Mouse (Mus musculus) adrenal gland, adult (tissue): ENCODE measurements around the gene Chrna1.

Experiments
- DNase-seq, 2 experiments: peaks; one replicate each; pipeline ENCODE4 v3.0.0; 2022 to 2023; ENCODE audit warnings: low spot score in 1 of 2; ENCODE audit not compliant: inconsistent age in 2 of 2

Chrna1 gene

GRCm38 (mm10) chr2:73580166-73580565, at the start of gene Chrna1:
Chrna1 (minus strand) TSS chr2:73580338.
- no peak for DNase-seq

- no peak for DNase-seq
Observed at GRCm38 (mm10) chr2:73618486-73619052, 38.4 kb upstream of the Chrna1 start.

GRCm38 (mm10) chr2:73616434-73617057, 36.4 kb upstream of the Chrna1 start:
- DNase-seq, result no peak

DNA sequence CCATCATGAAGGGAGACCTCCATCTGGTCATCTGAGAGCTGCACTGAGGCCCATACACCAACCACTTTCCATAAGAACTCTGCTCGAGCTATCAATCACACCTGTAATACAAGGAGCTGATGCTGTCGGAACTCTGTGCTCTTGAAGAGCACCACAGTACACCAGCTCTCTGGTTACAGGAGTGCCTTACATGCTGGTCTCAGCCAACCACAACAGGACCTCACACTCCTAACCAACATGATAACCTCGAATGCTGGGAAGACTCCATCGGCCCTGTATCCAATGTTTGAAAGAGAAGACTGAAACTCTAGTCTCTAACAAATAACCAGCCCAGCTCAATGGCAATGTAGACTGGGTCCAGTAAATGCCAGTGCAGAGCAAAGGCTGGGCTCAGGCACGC, 35.3 kb upstream of the Chrna1 start:
- DNase-seq, result no peak

DNA sequence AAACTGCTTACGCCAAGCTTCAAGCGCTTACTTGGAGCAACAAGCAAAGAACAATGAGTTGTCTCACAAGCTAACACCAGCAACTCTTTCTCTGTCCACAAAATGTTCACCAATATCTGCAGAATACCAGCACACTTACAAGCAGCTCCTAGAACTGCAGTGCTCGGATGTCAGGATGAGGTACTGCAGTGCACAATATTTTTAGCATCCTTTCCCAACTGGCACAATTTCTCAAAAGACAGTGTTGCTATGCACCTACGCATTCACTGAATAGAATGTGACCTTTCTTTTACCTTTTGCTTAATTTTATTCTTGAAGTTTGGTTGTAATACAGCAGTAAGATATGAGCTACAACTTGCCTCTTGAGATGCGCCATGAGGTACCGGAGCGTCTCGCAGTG, 34.2 kb upstream of the Chrna1 start:
- DNase-seq, result no peak

DNA sequence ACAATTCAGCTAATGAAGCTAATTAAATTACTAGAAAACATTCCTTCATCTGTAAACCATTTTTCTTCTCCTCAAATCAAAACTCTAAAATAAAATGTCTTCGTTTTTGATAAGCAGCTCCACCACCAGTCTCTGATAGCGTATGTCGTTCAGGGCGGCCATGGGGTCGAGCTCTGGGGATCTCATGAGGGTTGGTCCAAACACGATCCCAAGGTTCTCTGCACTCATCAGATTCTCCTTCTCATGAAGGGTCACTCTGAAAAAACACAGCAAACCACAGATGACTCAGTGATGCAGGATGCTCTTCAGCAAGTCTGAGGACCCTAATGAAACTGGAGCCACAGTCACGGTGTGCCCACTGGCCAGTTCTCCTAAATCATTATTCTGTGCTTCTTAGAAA, 32.8 kb upstream of the Chrna1 start:
- DNase-seq, result no peak

DNA sequence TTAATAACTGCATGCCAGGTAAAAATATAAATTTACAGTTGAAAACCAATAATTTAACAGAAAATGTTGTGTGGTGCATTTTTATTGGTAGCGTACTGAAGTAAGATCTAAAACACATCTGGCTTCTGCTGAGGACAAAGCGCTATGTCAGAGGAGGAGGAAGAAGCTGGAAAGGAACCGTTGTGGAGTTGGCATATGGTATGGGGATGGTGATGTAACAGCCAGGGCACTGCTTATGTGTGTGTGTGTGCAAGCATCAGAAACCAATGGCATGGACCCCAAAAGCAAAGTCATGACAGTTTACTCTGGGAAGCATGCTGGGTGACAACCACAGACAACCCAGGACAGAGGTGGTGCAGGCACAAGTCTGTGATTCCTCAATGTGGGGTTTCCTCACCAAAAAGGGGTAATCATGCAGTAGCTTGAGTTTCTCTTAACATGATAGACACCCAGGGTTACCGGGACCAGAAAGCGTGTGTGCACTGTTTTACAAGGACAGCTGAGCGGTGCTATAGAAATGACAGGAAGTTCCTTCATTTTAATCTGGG, 32.3 kb upstream of the Chrna1 start:
- DNase-seq, result no peak

- peak in 1 of 2 experiments; percentile 49 for DNase-seq
Observed at GRCm38 (mm10) chr2:73611798-73612197, 31.7 kb upstream of the Chrna1 start.

DNA sequence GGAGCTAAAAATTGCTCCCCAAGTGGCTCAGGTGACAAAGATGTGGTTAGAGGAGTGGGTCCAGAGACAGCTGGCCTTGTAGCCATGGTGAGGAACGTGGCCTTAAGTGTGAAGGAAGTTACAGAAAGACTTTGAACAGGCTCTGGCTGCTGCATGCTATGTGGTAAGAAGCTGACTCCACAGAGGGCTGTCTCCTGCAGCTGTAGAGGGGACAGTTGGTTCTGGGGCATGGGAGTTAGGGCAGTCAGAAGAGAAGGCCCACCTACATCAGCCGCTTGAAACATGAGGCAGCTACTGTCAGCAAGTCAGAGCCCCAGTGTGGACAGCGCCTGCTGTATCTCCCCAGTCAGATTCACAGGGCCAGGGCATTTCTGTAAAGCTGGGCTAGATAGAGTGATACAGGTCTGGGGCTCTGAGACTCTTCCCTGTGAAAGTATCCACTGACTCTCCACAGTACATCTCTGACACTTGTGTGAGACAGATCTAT, 29.6 kb upstream of the Chrna1 start:
- no peak for DNase-seq

- peak; percentile 78 to 88 for DNase-seq
Observed at GRCm38 (mm10) chr2:73609067-73609723, 29.1 kb upstream of the Chrna1 start.

- DNase-seq, result no peak
Observed at GRCm38 (mm10) chr2:73608391-73608790, 28.3 kb upstream of the Chrna1 start.

DNA sequence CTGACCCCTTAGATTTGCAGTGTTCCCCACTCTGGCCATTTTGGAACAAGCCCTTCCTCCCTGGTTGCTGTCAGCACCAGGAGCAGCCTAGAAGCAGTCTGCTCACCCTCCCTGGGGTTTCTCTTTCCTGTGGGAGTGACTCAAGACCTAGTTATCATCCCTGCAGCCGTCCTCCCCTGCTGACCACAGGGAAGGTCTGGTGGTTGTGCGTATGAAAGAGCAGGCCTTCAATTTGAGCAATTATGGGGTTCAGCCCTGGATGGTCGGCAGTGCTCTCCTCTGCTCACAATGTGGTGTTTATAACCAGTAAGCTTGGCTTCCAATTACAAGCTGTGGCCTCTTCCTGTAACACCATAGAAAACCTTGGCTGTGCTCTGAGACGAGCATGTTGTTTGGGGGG, 27.5 kb upstream of the Chrna1 start:
- DNase-seq, result peak in 1 of 2 experiments; percentile 52

GRCm38 (mm10) chr2:73607146-73607545, 27.0 kb upstream of the Chrna1 start:
- no peak for DNase-seq

- no peak for DNase-seq
Observed at GRCm38 (mm10) chr2:73606616-73607015, 26.5 kb upstream of the Chrna1 start.

- DNase-seq, result peak in 1 of 2 experiments; percentile 72
Observed at GRCm38 (mm10) chr2:73605077-73605476, 24.9 kb upstream of the Chrna1 start.

DNA sequence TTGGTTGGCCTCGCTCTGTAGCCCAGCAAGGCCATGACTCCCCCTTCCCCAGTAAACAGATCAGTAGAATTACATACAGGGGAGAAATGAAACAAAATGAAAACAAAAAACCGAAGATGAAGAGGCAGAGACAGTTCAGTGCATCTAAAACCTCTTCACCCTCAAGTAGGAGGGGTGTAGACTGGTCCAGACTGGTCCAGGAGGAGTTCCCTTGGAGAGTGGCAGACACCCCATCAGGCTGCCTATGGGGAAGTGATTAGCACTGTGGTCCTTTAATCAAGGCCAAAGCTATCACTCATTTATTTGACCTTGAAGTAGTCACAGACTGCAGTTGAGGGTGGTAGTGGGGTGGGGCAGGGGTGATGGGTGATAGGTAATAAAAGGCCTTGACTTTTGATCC, 24.4 kb upstream of the Chrna1 start:
- DNase-seq, result no peak

DNA sequence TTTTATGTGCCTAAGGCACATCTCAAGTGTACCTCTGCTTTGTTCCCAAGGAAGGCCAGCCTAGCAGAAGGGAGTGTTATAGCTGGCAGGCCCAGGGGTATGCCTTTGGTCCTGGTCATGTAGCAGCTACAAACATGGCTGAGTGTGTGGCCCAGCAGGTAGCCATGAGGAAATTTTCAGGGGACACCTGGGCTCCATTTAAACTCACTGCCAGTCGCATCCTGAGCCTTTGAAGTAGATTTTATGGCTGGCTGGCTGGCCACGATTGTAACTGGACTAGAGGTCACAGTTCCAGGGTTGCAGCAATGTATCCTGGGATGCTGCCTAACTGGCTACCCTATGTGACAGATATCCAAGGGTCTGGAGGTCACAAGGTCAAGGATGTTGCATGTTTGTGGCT, 20.5 kb upstream of the Chrna1 start:
- DNase-seq, result no peak

DNA sequence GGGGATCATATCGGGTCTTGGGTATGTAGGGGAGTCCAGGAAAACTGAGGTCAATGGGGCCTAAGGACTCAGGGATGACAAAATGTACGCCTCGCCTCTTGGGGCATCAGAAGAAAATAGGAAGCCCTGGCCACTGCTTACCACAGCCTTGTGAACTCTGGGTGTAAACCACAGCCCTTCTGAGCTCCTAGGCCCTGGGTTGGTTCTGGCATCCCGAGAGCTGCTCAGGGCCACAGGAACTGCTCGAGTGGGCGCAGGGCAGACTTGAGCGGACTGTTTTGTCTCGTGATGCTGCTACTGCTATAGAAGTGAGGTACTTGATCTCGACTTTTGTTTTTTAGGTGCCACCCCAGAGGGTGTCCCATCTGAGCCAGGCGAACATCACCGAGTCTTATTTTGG, 17.6 kb upstream of the Chrna1 start:
- no peak for DNase-seq

DNA sequence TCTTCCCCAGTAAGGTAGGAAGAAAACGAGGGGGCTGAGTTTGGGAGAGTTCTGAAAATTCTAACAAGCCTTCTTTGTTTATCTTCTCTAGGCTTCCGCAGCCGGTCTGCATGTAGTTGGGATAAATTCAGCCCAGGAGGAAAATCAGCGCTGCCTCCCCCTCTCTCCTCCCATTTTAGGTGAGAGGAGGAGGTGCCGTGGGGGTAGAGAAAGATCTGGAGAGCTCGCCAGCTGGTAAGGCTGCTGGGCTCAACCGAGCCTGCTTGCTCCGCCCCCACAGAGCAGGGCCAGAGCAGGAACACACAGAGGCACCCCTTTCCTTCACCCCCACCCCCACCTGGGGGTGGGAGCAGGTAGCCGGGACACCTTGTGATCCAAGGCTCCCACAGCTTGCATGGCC, 16.6 kb upstream of the Chrna1 start:
- no peak for DNase-seq

GRCm38 (mm10) chr2:73596326-73596725, 16.2 kb upstream of the Chrna1 start:
- DNase-seq, result no peak

DNA sequence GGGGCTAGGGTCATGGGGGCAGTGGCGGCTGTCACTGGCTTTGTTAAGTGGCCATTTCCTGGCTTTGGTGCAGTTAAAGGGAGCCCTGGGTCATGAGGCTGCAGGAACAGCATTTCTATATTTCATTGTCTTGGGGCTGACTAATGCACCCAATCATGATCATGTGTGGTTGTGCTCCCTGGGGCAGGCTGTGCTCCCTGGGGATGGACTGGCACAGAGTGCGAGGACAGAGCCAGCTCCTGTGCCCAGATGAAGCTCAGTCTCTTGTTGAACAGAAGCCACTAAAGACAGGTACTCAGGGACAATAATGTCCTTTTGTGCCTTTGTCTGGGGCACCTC, 12.9 kb upstream of the Chrna1 start:
- peak in 1 of 2 experiments; percentile 62 for DNase-seq
